ENCODE assay signal across 8 mouse cellular contexts in the genomic region with DNA sequence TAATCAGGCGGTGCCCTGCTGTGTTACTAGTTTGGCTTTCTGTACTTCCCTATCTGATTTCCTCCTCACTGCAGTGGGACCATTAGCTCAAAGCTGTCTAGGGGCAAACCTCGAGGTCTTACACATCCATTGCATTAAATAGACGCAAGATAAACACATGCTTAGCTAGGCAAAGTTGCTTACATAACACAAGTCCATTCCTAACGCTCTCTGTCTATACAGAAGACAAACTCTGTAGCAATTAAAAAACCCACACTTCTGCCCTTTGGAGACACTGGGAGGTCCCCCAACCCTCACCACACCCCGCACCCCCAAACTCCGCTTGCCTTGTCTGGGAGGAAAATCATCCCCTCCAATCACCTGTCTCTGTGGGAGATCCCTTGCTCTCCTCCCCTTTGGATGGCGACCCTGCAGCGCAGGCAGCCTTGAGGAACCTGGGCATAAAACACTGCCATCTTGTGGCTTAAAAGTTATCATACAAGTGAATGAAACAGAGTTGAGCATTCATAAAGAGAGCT. TPM values are rescaled to one million over a fixed set of nuclear protein-coding genes. Genes with fewer than 3 reads are reported as not detected.
DNase-seq lines count a peak whose midpoint lies in the region; ATAC-seq and TF ChIP-seq lines count a peak whose summit lies in the region.

No protein-coding gene starts in this region.

- H3K27me3 ChIP-seq in Patski = peaks cover 15% of the 10 kb centered on the region
- no peaks in the 10 kb centered on the region for H3K27me3 ChIP-seq in hindbrain, embryonic 10.5 days (ENCODE audit: insufficient read depth, poor library complexity, severe bottlenecking)
- H3K27me3 ChIP-seq in midbrain, embryonic 12.5 days = no peaks in the 10 kb centered on the region

- no peaks in the 10 kb centered on the region for H3K4me1 ChIP-seq in hindbrain, embryonic 10.5 days (replicated peaks)
- H3K4me1 ChIP-seq in midbrain, embryonic 12.5 days = no peaks in the 10 kb centered on the region

- ATAC-seq in Patski = peak; percentile 73
- peak; percentile 70 for ATAC-seq in midbrain, embryonic 12.5 days (ENCODE audit: low FRiP score, low read depth)

- peak; percentile 10 for DNase-seq in gastrocnemius, postnatal 14 days
- no peak for DNase-seq in gastrocnemius, adult 8-10 months (ENCODE audit: low spot score in 2 of 2)
- no peak for DNase-seq in Patski (ENCODE audit: low read depth, low spot score)
- peak; percentile 84 for DNase-seq in embryo, embryonic 10.5 days (ENCODE audit: low spot score)
- DNase-seq in hindbrain, embryonic 10.5 days (ENCODE audit: low spot score) = peak; percentile 34
- peak; percentile 10 to 28 for DNase-seq in left cerebral cortex, adult 8-10 months (ENCODE audit: low spot score in 2 of 2)
- peak; percentile 42 for DNase-seq in testis, postnatal 10 days (ENCODE audit: low spot score)

- no peak overlapping the region for H3K4me3 ChIP-seq in hindbrain, embryonic 10.5 days
- H3K4me3 ChIP-seq in midbrain, embryonic 12.5 days = no peak overlapping the region

- H3K9me3 ChIP-seq in hindbrain, embryonic 10.5 days = no peaks in the 10 kb centered on the region
- no peaks in the 10 kb centered on the region for H3K9me3 ChIP-seq in midbrain, embryonic 12.5 days

- no peak overlapping the region for H3K27ac ChIP-seq in hindbrain, embryonic 10.5 days
- no peak overlapping the region for H3K27ac ChIP-seq in midbrain, embryonic 12.5 days (replicated peaks)

- H3K4me2 ChIP-seq in midbrain, embryonic 12.5 days (replicated peaks) = no peak overlapping the region

- 26% methylated on average over 8 of the region's 8 CpGs for WGBS in hindbrain, embryonic 10.5 days
- WGBS in midbrain, embryonic 12.5 days = 25% methylated on average over 8 of the region's 8 CpGs

- no peaks in the 10 kb centered on the region for H3K36me3 ChIP-seq in hindbrain, embryonic 10.5 days
- H3K36me3 ChIP-seq in midbrain, embryonic 12.5 days = no peaks in the 10 kb centered on the region

- CTCF ChIA-PET in Patski (lab: Charles Lee) = interaction anchor here (0.6 kb wide), 2 partner anchors 28 to 34 kb away, joined by 3 to 4 read pairs; no protein-coding TSS in a partner anchor

- POLR2A ChIA-PET in Patski (lab: Charles Lee) = no interaction called here

- no peak overlapping the region for H3K9ac ChIP-seq in midbrain, embryonic 12.5 days (replicated peaks)

- intact Hi-C loops in gastrocnemius, postnatal 14 days (cut with DNase I; ENCODE audit: low total_unique reads) = no loop called here

- in situ Hi-C loops in Patski (cut with MboI; ENCODE audit: low pct_unique_long_range_greater_than_20kb) = no loop called here

- TF ChIP-seq CTCF in Patski (IDR thresholded peaks at IDR 0.05) = peak; percentile 59

RNA-seq across cellular contexts. Expression of a gene that starts 33.8 kb away (rescaled TPM):
- total RNA-seq in gastrocnemius, postnatal 14 days (2021) = 1 to 10 TPM; 6.2 to 7.6 TPM
- total RNA-seq in gastrocnemius, adult 8-10 months (2022) = 10 to 100 TPM in 2 of 4 experiments, 1 to 10 TPM in 2; 9.4 to 11.1 (median 10.3) TPM
- 14.1 TPM for polyA plus RNA-seq in Patski (2021)
- 25.9 and 28.9 TPM in 2 replicates for polyA plus RNA-seq in hindbrain, embryonic 10.5 days (2016; fragmentation: Nextera tagmentation; extraction: Ambion mirVana)
- total RNA-seq in left cerebral cortex, adult 8-10 months (2022) = 10 to 100 TPM; 23.9 to 26.8 (median 25.3) TPM
- 36.0 and 36.8 TPM in 2 replicates for polyA plus RNA-seq in midbrain, embryonic 12.5 days (2016; fragmentation: Nextera tagmentation; extraction: Ambion mirVana)

Comparison
In these comparisons a context has a peak if more than half of its experiments do, and no peak if none do; other contexts are left out.
1. DNase-seq: peak in gastrocnemius, postnatal 14 days (single experiment), embryo, embryonic 10.5 days (single experiment), hindbrain, embryonic 10.5 days (single experiment), left cerebral cortex, adult 8-10 months (2 of 2) and testis, postnatal 10 days (single experiment); none in gastrocnemius, adult 8-10 months (0 of 2) and Patski (single experiment).